Mouse (Mus musculus) embryonic facial prominence, embryonic 14.5 days (tissue): ENCODE measurements around the gene Stk26. TPM values are rescaled to one million over a fixed set of nuclear protein-coding genes. Genes with fewer than 3 reads are reported as not detected.
A peak's percentile ranks its signal among the peaks of the same experiment; 100 is the strongest.

Experiments
- ATAC-seq: fragments of 200-750 bp; cut with Nextera tagmentation; 2 replicates; pipeline ENCODE4 v1.8.0; 2017; ENCODE audit warnings: low read depth, moderate number of reproducible peaks, moderate TSS enrichment
- DNase-seq: peaks from one replicate; pipeline ENCODE4 v3.0.0-alpha.2; 2015; ENCODE audit warnings: low spot score
- H3K27ac ChIP-seq: fragments of 300-500 bp; sonication (generic); replicated peaks from 2 replicates; pipeline ENCODE4 v1.5.1; 2014; ENCODE audit warnings: low read depth, mild to moderate bottlenecking, low read length, moderate library complexity
- H3K27me3 ChIP-seq: fragments of 300-500 bp; sonication (generic); replicated peaks from 2 replicates; pipeline ENCODE4 v1.6.1; 2014; ENCODE audit warnings: low read length; ENCODE audit not compliant: control insufficient read depth, insufficient read depth
- H3K36me3 ChIP-seq: fragments of 300-500 bp; sonication (generic); 2 replicates; pipeline ENCODE4 v1.6.1; 2014; ENCODE audit warnings: low read length, mixed read lengths; ENCODE audit not compliant: control insufficient read depth, insufficient read depth
- H3K4me1 ChIP-seq: fragments of 300-500 bp; sonication (generic); 2 replicates; pipeline ENCODE4 v1.6.1; 2014; ENCODE audit warnings: antibody characterized with exemption, low read length; ENCODE audit not compliant: control insufficient read depth, insufficient read depth
- H3K4me2 ChIP-seq: fragments of 300-500 bp; sonication (generic); 2 replicates; pipeline ENCODE4 v1.6.1; 2014; ENCODE audit warnings: low read depth, mild to moderate bottlenecking, low read length, moderate library complexity, mixed read lengths
- H3K4me3 ChIP-seq: fragments of 300-500 bp; sonication (generic); 2 replicates; pipeline ENCODE4 v1.5.1; 2014; ENCODE audit warnings: low read depth, mild to moderate bottlenecking, low read length
- H3K9ac ChIP-seq: fragments of 300-500 bp; sonication (generic); 2 replicates; pipeline ENCODE4 v1.6.1; 2014; ENCODE audit warnings: low read depth, mild to moderate bottlenecking, low read length, moderate library complexity, mixed read lengths
- H3K9me3 ChIP-seq: fragments of 300-500 bp; sonication (generic); 2 replicates; pipeline ENCODE4 v1.6.1; 2016; ENCODE audit warnings: low read length; ENCODE audit not compliant: control insufficient read depth
- WGBS: fragments of 180-500 bp; shearing (Covaris S2); extraction: QIAGEN DNeasy Blood & Tissue Kit; methylation state at CpG from one replicate; pipeline ENCODE4 v1.1.7; 2014; 5-methylcytosine and 5-hydroxymethylcytosine counted together
- polyA plus RNA-seq: library from polyadenylated mRNA; unstranded; fragments of >200 nt; fragmentation: Nextera tagmentation; extraction: Ambion mirVana; gene quantifications from 2 replicates; pipeline ENCODE4 v1.2.1, GENCODE M21; 2014

The Stk26 gene
- polyA plus RNA-seq, 1 experiment from 2014 or later = 10.0 TPM

- 45% methylated on average over 10 of the region's 10 CpGs for WGBS
- Histone ChIP-seq H3K27ac (no peak overlapping the region), H3K4me3 (no peak overlapping the region), H3K27me3 (peaks cover 21% of the 10 kb centered on the region), H3K9ac (no peak overlapping the region), H3K4me2 (no peak overlapping the region), H3K9me3 (no peaks in the 10 kb centered on the region), H3K4me1 (no peaks in the 10 kb centered on the region), H3K36me3 (no peaks in the 10 kb centered on the region)
- ATAC-seq = no peak
- no peak for DNase-seq
Measured at GRCm38 (mm10) chrX:50836029-50836691, 4.7 kb upstream of the Stk26 start.

DNA sequence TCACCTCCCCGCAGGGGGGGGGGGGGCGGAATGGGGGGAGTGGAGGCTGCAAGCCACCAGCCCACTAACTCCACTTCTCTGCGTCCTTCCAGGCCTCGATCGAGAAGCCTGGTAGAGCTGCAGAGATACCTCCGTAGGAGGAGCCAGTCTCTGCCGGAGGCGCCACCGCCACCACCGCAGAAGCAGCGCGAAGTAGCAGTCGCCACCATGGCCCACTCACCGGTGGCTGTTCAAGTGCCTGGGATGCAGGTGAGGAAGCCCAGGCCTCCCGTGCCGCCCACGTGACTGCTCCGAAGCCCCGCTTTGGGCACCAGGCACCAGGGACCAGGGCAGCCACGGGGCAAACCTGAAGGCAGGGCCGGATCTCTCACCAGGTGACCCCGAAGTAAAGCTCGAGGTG is 740 bp downstream of the Stk26 start:
- ATAC-seq = peak; percentile 74
- 24% methylated on average over 12 of the region's 23 CpGs for WGBS

GRCm38 (mm10) chrX:50842046-50842445 is 1.2 kb downstream of the Stk26 start:
- Histone ChIP-seq H3K9me3 (no peaks in the 10 kb centered on the region), H3K4me3 (peak overlapping the region; percentile 51), H3K4me2 (peak overlapping the region; percentile 55), H3K36me3 (no peaks in the 10 kb centered on the region), H3K9ac (peak overlapping the region; percentile 62), H3K27ac (no peak overlapping the region), H3K4me1 (no peaks in the 10 kb centered on the region), H3K27me3 (peaks cover 11% of the 10 kb centered on the region; the same call in 1 of the 2 replicates)
- ATAC-seq = no peak
- no peak for DNase-seq
- WGBS = 52% methylated on average over 7 of the region's 9 CpGs

More for the DNA sequence above, 740 bp downstream of the Stk26 start:
- H3K27ac ChIP-seq = peak overlapping the region; percentile 39; the same call in 1 of the 2 replicates
- H3K9ac ChIP-seq = peak overlapping the region; percentile 62
- H3K4me3 ChIP-seq = peak overlapping the region; percentile 51
- no peaks in the 10 kb centered on the region for H3K4me1 ChIP-seq
- H3K4me2 ChIP-seq = peak overlapping the region; percentile 55
- H3K9me3 ChIP-seq = no peaks in the 10 kb centered on the region
- H3K27me3 ChIP-seq = peaks cover 7% of the 10 kb centered on the region; the same call in 1 of the 2 replicates
- DNase-seq = no peak
- H3K36me3 ChIP-seq = no peaks in the 10 kb centered on the region

DNA sequence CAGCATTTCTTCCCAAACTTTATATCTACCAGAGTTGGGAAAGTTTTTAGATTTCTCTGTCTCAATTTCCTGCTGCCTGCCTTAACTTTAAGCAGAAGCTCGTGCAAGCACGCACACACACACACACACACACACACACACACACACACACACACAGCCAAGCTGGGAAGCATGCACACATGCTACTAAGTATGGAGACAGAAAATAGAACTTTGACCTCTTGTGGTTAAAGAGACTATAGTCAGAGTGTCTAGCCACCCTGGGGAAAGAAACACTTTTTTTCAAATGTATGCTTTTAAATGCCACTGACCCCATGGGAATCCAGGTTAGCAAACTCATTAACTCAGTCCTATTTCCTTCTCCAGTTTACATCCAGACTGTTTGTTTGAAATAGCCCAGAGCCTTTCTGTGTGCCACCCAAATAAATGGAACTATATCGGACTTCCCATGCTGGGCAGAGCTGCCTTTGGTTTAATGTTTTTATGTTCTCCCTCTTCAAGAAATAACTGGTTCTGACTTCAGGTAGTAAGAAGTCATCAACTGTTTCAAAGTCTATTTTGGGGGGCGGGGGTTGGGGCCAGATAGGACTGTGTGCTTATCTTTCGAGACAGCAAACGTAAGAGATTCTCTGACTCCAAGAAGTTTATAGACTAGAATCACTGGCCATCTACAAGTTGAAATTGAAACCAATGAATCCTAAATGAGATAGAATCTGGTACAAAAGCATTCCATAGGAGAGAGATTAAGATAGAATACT is 9.8 kb downstream of the Stk26 start:
- Histone ChIP-seq H3K4me1 (no peaks in the 10 kb centered on the region), H3K4me3 (no peak overlapping the region), H3K9me3 (no peaks in the 10 kb centered on the region), H3K36me3 (no peaks in the 10 kb centered on the region), H3K9ac (no peak overlapping the region), H3K4me2 (no peak overlapping the region), H3K27me3 (peaks cover 16% of the 10 kb centered on the region; the same call in 1 of the 2 replicates), H3K27ac (no peak overlapping the region)
- WGBS = 73% methylated on average over 6 of the region's 6 CpGs
- no peak for DNase-seq
- no peak for ATAC-seq

DNA sequence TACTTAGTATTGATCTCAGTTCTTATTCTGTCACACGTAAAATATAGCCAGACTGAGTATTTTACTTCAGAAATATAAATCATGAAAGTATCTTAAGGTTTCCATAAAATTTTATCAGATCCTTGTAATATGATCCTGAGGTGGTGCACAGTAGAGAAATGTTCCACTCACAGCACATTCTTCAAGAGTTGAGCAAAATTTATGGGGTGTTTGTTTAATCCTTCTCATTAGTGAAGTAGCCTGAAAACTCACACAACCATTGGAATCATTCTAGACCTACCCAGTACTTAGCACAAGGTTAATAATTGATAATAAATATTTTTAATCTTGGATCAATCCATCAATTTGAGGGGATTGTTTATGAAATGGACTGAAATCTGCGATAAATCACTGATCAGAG is 22.9 kb downstream of the Stk26 start:
- ATAC-seq (no peak), DNase-seq (no peak)
- no peak overlapping the region for H3K27ac ChIP-seq
- peaks cover 11% of the 10 kb centered on the region for H3K27me3 ChIP-seq
- no peaks in the 10 kb centered on the region for H3K4me1 ChIP-seq
- no peak overlapping the region for H3K4me2 ChIP-seq
- no peaks in the 10 kb centered on the region for H3K36me3 ChIP-seq
- H3K4me3 ChIP-seq = no peak overlapping the region
- no peak overlapping the region for H3K9ac ChIP-seq
- H3K9me3 ChIP-seq = no peaks in the 10 kb centered on the region
- 40% methylated on average over 2 of the region's 2 CpGs for WGBS

- Histone ChIP-seq H3K4me1 (no peaks in the 10 kb centered on the region), H3K36me3 (no peaks in the 10 kb centered on the region), H3K9me3 (no peaks in the 10 kb centered on the region), H3K4me2 (no peak overlapping the region), H3K27ac (no peak overlapping the region), H3K4me3 (no peak overlapping the region), H3K9ac (no peak overlapping the region), H3K27me3 (peaks cover 11% of the 10 kb centered on the region)
- no peak for DNase-seq
- ATAC-seq = no peak
- 76% methylated on average over 5 of the region's 5 CpGs for WGBS
Measured at GRCm38 (mm10) chrX:50864734-50865133, 23.9 kb downstream of the Stk26 start.

DNA sequence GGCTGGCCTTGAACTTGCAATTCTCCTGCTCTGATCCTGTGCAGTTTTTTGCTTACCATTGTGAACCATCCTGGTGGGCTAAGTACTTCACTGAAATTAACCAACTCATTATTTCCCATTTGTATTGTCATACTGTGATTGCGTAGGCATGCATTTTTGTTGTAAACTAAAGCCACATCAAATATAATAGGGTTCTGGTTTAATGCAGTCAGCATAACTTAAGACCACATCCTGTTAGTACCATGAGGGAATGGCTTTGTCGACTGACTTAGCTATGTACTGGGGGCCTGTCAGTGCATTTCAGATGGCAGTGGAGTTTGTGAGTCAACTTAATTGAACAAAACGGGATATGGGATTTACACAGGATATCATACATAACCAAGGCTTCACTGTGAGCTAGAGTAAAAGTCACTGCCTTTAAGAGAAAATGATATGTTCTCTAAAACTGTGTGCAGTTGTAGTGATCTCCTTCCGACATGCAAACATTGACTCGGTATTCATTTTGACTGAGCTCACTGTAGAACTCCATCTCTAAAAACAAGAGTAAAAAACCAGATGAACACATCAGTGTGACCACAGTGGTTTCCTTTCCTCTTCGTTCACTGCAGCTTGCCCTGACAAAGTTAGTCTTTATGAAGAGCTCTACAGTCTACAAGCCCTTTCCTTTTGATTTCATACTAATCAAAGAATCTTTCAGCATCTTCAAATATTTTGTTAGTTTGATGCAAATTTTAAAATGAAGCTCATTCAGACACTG is 33.6 kb downstream of the Stk26 start:
- Histone ChIP-seq H3K4me3 (no peak overlapping the region), H3K27me3 (no peaks in the 10 kb centered on the region), H3K4me1 (no peaks in the 10 kb centered on the region), H3K36me3 (no peaks in the 10 kb centered on the region), H3K27ac (no peak overlapping the region), H3K9me3 (no peaks in the 10 kb centered on the region), H3K4me2 (no peak overlapping the region), H3K9ac (no peak overlapping the region)
- 73% methylated on average over 6 of the region's 6 CpGs for WGBS
- ATAC-seq (no peak), DNase-seq (no peak)

DNA sequence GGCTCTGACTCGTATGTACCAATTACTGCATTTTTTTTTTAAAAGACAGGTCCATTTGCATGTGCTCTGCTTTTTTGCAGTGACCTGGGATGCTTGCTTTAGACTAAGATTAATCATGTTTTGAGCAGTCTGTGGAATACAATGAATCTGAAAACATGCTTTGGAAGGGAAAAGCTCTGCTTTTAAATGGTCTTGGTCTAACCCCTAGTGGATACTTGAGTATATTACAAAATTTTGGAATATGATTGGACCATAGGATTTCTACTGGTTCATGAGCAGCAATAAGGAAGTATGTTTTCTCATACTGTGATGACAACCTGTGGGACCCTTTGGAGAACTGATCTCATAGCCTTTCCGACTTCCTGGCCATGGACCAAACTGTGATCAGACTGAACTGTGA is 47.2 kb downstream of the Stk26 start:
- WGBS = 73% methylated on average over 2 of the region's 2 CpGs

More for the DNA sequence above, 47.2 kb downstream of the Stk26 start:
- Histone ChIP-seq H3K9me3 (no peaks in the 10 kb centered on the region), H3K27ac (no peak overlapping the region), H3K4me2 (no peak overlapping the region), H3K27me3 (peaks cover 8% of the 10 kb centered on the region), H3K9ac (no peak overlapping the region), H3K4me1 (no peaks in the 10 kb centered on the region), H3K4me3 (no peak overlapping the region), H3K36me3 (no peaks in the 10 kb centered on the region)
- DNase-seq = no peak
- no peak for ATAC-seq
